Mouse (Mus musculus) monocyte, adult 2 months (primary cell): ENCODE measurements around the gene Nol3.
"Not testable (repeated sequence)": the region's sequence is repeated elsewhere in the genome, so short reads cannot be mapped to it uniquely, and the experiment has no call there.

Source experiments
- DNase-seq, 2 experiments: peaks; one replicate each; pipeline ENCODE4 v3.0.0; 2022; ENCODE audit warnings: low spot score in 2 of 2, low read depth in 1 of 2

The Nol3 gene

DNA sequence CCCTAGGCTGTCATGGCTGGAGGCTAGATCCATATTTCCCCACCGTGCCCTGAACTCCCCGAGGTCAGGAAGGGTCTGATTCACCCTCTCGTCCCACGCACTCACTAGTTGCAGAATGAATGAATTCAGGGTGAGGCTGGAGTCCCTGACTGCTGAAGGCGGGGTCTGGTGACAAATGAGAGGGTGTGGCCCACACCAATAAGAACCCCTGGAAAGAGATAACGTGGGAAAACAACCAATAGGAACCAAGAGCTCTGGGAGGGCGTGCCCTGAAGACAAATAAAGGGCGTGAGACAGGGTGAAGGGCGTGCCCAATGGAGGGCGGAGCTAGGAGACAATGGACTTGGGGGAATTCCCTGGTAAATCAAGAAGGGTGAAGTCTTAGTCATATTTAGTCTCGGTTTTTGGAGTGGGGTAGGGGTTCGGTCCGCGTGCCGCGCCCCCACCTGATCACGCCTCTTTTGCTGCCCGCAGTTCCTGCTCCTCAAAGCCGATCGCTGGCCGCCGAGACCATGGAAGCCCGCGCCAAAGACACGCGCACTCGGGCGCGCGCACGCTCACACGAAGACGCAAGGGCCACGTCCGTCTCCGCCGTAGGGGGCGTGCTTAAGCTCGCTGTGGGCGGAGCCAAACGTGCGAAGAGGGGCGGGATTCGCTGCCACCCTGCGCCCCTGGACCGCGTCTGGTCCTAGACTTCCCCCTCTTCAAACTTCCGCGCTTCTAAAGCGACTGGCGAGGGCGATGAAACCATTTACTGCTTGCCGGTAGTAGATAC, 13.2 kb downstream of the Nol3 start:
- DNase-seq, result peak; percentile 87 to 92

GRCm38 (mm10) chr8:105289805-105290460, 14.0 kb downstream of the Nol3 start, which contains the start of gene 4931428F04Rik:
Gene 4931428F04Rik, minus strand, starts transcription at chr8:105289864.
- DNase-seq, result no peak

- DNase-seq, result peak; percentile 63 to 80
Measured at GRCm38 (mm10) chr8:105290554-105291314, 14.8 kb downstream of the Nol3 start.

DNA sequence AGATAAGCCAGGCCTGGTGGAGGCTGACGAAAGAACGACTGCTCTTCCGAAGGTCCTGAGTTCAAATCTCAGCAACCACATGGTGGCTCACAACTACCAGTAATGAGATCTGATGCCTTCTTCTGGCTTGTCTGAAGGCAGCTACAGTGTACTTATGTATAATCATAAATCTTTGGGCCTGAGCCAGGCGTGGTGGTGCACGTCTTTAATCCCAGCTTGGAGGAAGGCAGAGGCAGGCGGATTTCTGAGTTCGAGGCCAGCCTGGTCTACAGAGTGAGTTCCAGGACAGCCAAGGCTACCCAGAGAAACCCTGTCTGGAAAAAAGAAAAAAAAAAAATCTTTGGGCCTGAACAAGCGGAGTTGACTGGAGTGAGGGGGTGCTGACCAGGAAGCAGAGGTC, 15.4 kb downstream of the Nol3 start:
- not testable (repeated sequence) for DNase-seq

DNA sequence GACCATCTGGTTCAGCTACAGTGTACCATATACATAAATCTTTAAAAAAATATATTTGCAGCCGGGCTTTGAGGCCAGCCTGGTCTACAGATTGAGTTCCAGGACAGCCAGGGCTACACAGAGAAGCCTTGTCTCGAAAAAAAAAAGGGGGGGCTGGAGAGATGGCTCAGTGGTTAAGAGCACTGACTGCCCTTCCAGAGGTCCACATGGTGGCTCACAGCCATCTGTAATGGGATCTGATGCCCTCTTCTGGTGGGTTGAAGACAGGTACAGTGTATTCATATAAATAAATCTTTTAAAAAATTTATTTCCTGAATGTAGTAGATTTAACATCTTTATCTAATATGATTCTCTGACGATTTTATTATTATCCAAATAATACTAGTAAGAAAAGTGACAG, 15.9 kb downstream of the Nol3 start:
- not testable (repeated sequence) for DNase-seq

DNA sequence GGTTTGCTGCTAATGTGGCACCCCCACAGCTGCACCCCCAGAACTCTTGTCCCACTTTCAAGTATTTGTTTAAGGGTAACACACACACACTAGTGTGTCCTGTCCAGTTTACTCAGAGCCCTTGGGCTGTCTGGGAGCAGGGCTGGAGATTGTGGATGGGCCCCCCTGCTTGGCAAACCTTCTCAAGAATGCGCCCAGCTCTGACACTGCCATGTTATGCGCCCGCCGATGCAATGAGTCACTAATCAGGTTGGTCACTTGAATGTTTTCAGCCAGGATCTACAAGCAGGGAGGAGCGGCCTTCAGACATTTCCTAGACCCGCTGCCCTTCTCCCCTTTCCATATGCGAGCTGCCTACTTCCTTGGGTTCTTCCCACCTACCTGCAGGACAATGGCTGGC, 16.5 kb downstream of the Nol3 start:
- DNase-seq, result no peak

- DNase-seq, result no peak
Measured at GRCm38 (mm10) chr8:105293405-105293804, 17.5 kb downstream of the Nol3 start.

- no peak for DNase-seq
Measured at GRCm38 (mm10) chr8:105294776-105295175, 18.8 kb downstream of the Nol3 start.

DNA sequence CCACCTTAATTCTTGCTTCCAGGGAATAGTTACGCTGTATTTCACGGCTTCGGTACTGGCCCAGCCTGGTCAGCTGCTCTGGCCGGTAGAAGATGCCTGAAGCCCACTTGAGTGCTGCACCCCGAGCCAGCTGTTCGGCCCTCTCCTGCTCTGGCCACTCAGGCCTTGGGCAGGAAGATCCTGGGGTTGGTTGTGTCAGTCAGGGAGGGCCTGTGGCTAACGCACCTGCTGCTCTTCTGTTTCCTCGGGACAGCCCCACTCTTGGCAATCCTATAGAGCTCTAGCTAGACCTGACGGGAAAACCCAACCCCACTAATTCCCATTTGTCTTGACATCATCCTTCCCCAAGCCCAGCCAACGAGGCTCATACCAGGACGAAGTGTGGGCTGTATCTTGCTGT, 19.3 kb downstream of the Nol3 start:
- no peak for DNase-seq

GRCm38 (mm10) chr8:105295895-105296573, 20.1 kb downstream of the Nol3 start, which contains the start of gene Exoc3l:
Gene Exoc3l, minus strand, starts transcription at chr8:105296101.
- DNase-seq, result no peak

GRCm38 (mm10) chr8:105297511-105298192, 21.7 kb downstream of the Nol3 start, which contains the start of gene E2f4:
Gene E2f4, plus strand, starts transcription at chr8:105297663.
- DNase-seq, result peak; percentile 77 to 79

GRCm38 (mm10) chr8:105298351-105299252, 22.7 kb downstream of the Nol3 start:
- no peak for DNase-seq

- DNase-seq, result no peak
Measured at GRCm38 (mm10) chr8:105299962-105300361, 24.0 kb downstream of the Nol3 start.

DNA sequence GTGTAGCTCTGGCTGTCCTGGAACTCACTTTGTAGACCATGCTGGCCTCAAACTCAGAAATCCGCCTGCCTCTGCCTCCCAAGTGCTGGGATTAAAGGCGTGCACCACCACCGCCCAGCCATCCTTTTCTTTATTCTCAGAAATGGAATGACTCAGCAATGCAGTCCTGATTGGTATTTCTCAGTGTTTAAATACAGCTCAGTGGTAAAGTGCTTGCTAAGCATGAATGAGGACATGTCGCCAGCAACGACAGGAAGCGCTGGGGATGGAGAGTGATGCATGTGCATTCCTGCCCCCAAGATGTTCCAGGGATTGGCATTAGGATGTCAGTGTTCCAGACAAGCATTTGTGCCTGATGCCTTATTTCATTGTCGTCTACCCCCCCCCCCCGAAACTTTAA, 27.5 kb downstream of the Nol3 start:
- DNase-seq, result no peak

GRCm38 (mm10) chr8:105303874-105304273, 27.9 kb downstream of the Nol3 start:
- DNase-seq, result no peak

DNA sequence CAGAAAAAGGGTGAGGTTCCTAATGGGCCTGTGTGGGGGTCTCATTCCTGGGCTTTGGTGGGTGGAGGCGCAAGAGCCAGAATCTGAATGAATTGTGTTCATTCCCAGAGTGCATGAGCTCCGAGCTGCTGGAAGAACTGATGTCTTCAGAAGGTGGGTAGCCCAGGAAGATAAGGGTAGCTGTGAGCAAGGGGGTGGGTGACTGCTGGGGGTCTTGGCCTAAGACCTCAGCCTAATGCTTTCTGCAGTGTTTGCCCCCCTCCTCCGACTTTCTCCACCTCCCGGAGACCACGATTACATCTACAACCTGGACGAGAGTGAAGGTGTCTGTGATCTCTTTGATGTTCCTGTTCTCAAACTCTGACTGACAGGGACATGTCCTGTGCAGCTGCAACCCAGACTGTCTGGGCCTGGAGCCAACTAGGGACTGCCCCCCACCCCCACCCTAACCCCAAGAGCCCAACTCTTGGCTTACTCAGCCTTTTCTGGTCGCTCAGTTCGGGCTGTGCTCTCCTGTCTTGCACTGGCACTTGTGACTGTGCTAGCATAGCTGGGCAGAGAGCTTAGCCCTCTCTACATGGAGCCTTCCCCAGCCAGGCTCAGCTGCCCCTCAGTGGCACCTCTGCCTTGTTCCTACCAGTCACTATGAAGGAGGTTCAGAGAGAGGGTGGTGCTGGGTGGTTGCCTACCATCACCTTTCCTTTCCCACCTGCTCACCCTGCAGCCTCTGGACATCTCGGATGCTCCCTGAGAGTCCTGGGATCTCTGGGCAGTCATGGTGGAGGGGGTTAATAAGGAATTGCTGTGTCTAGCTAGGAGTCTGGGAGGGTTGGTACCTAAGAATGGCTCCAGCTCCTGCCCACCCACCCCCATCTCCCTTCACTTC, 28.6 kb downstream of the Nol3 start:
- DNase-seq, result no peak

DNA sequence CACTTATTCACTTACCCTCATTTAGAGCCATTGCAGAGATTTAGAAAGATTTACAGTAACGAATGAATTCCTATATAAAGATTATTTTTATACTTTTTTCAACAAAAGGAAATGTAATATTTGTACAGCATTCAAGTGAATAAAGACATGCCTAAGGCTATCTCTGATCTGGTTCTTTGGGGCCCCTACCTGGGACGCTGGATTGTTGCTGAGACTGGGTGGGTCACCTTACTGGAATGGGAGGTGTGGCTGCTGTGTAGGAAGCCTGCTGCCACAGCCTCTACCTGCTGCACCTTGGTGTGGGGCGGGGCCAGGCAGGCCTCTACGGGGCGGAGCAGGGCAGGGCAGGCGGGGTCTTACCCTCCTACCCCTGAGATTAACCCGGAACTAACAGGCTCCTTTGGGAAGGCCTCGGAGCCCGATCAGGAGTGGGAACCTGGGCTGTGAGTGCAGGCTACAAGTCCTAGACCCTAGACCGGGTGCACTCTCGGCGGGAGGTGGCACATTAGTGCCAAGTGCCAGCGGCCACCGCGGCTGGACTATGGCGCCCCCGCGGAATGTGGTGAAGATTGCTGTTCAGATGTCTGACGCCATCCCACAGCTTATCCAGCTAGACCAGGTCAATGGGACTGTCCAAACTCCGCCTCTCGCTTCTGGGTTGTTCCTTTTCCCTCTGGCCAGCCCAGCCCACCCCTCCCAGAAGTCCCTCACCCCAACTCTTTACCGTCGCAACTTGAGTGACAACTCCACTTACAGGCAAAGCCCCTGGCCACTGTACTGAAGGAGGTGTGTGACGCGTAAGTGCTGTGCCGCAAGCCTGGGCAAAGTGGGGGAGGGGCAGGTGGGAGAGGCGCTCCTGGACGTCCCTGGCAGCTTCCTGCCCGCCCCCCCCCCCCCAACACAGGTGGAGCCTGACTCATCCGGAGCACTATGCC, 29.5 kb downstream of the Nol3 start, which contains the start of gene Elmo3:
TSS of gene Elmo3 (plus strand) at position 391 of the 935 bp plus-strand sequence.
- no peak for DNase-seq
